Mouse (Mus musculus): ENCODE results near the gene Rab22a. TPM values are rescaled to one million over a fixed set of nuclear protein-coding genes. Genes with fewer than 3 reads are reported as not detected.

The Rab22a gene
- total RNA-seq, 2 experiments from 2014 or later: 26.2 to 30.6 TPM

Small RNAs within 50 kb of the gene (microRNA-seq; reads per million reads assigned to microRNA genes)
- not detected for gene Mir6340

Other genes starting within 250 kb of the Rab22a start
- not detected for gene 1700021F07Rik, start 137.2 kb upstream of the Rab22a start, total RNA-seq (2021)
- gene Ankrd60, start 81.4 kb upstream of the Rab22a start, total RNA-seq (2021): not detected
- not detected for gene 1700010B08Rik, start 59.7 kb downstream of the Rab22a start, total RNA-seq (2021)
- gene Vapb, start 77.8 kb downstream of the Rab22a start, total RNA-seq (2021): 100 to 1,000 TPM; 160 to 163 TPM